Mouse (Mus musculus): ENCODE results near the gene Aqp2. TPM values are rescaled to one million over a fixed set of nuclear protein-coding genes. Genes with fewer than 3 reads are reported as not detected.

Aqp2 gene
- polyA plus RNA-seq, 1 experiment from 2014 or later: not detected

- H3K4me3 ChIP-seq (ENCODE audit: control insufficient read depth in 1 of 2, insufficient read depth in 1 of 2, low read depth in 1 of 2, low read length in 2 of 2): no peak overlapping the region
- no peak overlapping the region for H3K9ac ChIP-seq (ENCODE audit: low read length)
- ATAC-seq (ENCODE audit: insufficient number of reproducible peaks, insufficient read depth, low FRiP score, low read depth): no peak
- H3K27me3 ChIP-seq (ENCODE audit: control insufficient read depth, insufficient read depth, low read length): peaks cover 52% of the 10 kb centered on the region
- H3K4me2 ChIP-seq (ENCODE audit: low read length): no peak overlapping the region
- H3K36me3 ChIP-seq (ENCODE audit: control insufficient read depth, insufficient read depth, low read length): no peaks in the 10 kb centered on the region
- no peaks in the 10 kb centered on the region for H3K4me1 ChIP-seq (ENCODE audit: control insufficient read depth in 2 of 2, insufficient read depth in 2 of 2, low read length in 2 of 2)
- no peak overlapping the region for H3K27ac ChIP-seq (replicated peaks in 1 of 2; ENCODE audit: control insufficient read depth in 1 of 2, insufficient read depth in 1 of 2, low read depth in 2 of 2, low read length in 2 of 2)
- no peaks in the 10 kb centered on the region for H3K9me3 ChIP-seq (ENCODE audit: control insufficient read depth, low read length)
- 71% methylated on average over 6 of the region's 6 CpGs for WGBS
Measured at GRCm38 (mm10) chr15:99547732-99548131, 31.1 kb upstream of the Aqp2 start.

GRCm38 (mm10) chr15:99549901-99550300, 29.0 kb upstream of the Aqp2 start:
- Histone ChIP-seq H3K9ac (ENCODE audit: low read length) (no peak overlapping the region), H3K27ac (replicated peaks in 1 of 2; ENCODE audit: control insufficient read depth in 1 of 2, insufficient read depth in 1 of 2, low read depth in 2 of 2, low read length in 2 of 2) (no peak overlapping the region), H3K4me2 (ENCODE audit: low read length) (no peak overlapping the region), H3K27me3 (ENCODE audit: control insufficient read depth, insufficient read depth, low read length) (peaks cover 36% of the 10 kb centered on the region), H3K36me3 (ENCODE audit: control insufficient read depth, insufficient read depth, low read length) (no peaks in the 10 kb centered on the region), H3K4me1 (ENCODE audit: control insufficient read depth in 2 of 2, insufficient read depth in 2 of 2, low read length in 2 of 2) (peaks cover 0 to 2% of the 10 kb centered on the region in 2 experiments; a peak in 1 of 4 replicates), H3K9me3 (ENCODE audit: control insufficient read depth, low read length) (no peaks in the 10 kb centered on the region), H3K4me3 (ENCODE audit: control insufficient read depth in 1 of 2, insufficient read depth in 1 of 2, low read depth in 1 of 2, low read length in 2 of 2) (no peak overlapping the region)
- WGBS: 43% methylated on average over 2 of the region's 2 CpGs
- ATAC-seq (ENCODE audit: insufficient number of reproducible peaks, insufficient read depth, low FRiP score, low read depth): no peak

GRCm38 (mm10) chr15:99553767-99554166, 25.1 kb upstream of the Aqp2 start:
- ATAC-seq (ENCODE audit: insufficient number of reproducible peaks, insufficient read depth, low FRiP score, low read depth): no peak
- H3K27me3 ChIP-seq (ENCODE audit: control insufficient read depth, insufficient read depth, low read length): peaks cover 10% of the 10 kb centered on the region; the same call in 1 of the 2 replicates
- no peak overlapping the region for H3K27ac ChIP-seq (replicated peaks in 1 of 2; ENCODE audit: control insufficient read depth in 1 of 2, insufficient read depth in 1 of 2, low read depth in 2 of 2, low read length in 2 of 2)
- H3K4me3 ChIP-seq (ENCODE audit: control insufficient read depth in 1 of 2, insufficient read depth in 1 of 2, low read depth in 1 of 2, low read length in 2 of 2): no peak overlapping the region
- H3K9ac ChIP-seq (ENCODE audit: low read length): no peak overlapping the region
- no peak overlapping the region for H3K4me2 ChIP-seq (ENCODE audit: low read length)
- WGBS: 36% methylated on average over 6 of the region's 6 CpGs
- H3K36me3 ChIP-seq (ENCODE audit: control insufficient read depth, insufficient read depth, low read length): no peaks in the 10 kb centered on the region
- peaks cover 0 to 2% of the 10 kb centered on the region in 2 experiments; a peak in 1 of 4 replicates for H3K4me1 ChIP-seq (ENCODE audit: control insufficient read depth in 2 of 2, insufficient read depth in 2 of 2, low read length in 2 of 2)
- H3K9me3 ChIP-seq (ENCODE audit: control insufficient read depth, low read length): no peaks in the 10 kb centered on the region

- no peak overlapping the region for H3K9ac ChIP-seq (ENCODE audit: low read length)
- H3K4me3 ChIP-seq (ENCODE audit: control insufficient read depth in 1 of 2, insufficient read depth in 1 of 2, low read depth in 1 of 2, low read length in 2 of 2): no peak overlapping the region
- no peak for ATAC-seq (ENCODE audit: insufficient number of reproducible peaks, insufficient read depth, low FRiP score, low read depth)
- peaks cover 8% of the 10 kb centered on the region; the same call in 1 of the 2 replicates for H3K27me3 ChIP-seq (ENCODE audit: control insufficient read depth, insufficient read depth, low read length)
- H3K4me1 ChIP-seq (ENCODE audit: control insufficient read depth in 2 of 2, insufficient read depth in 2 of 2, low read length in 2 of 2): peaks cover 0 to 2% of the 10 kb centered on the region in 2 experiments; a peak in 1 of 4 replicates
- 98% methylated on average over 1 of the region's 1 CpGs for WGBS
- H3K27ac ChIP-seq (replicated peaks in 1 of 2; ENCODE audit: control insufficient read depth in 1 of 2, insufficient read depth in 1 of 2, low read depth in 2 of 2, low read length in 2 of 2): no peak overlapping the region
- no peaks in the 10 kb centered on the region for H3K36me3 ChIP-seq (ENCODE audit: control insufficient read depth, insufficient read depth, low read length)
- H3K4me2 ChIP-seq (ENCODE audit: low read length): no peak overlapping the region
- H3K9me3 ChIP-seq (ENCODE audit: control insufficient read depth, low read length): no peaks in the 10 kb centered on the region
Measured at GRCm38 (mm10) chr15:99558947-99559346, 19.9 kb upstream of the Aqp2 start.

- ATAC-seq (ENCODE audit: insufficient number of reproducible peaks, insufficient read depth, low FRiP score, low read depth): no peak
- Histone ChIP-seq H3K27me3 (ENCODE audit: control insufficient read depth, insufficient read depth, low read length) (peaks cover 12% of the 10 kb centered on the region), H3K4me1 (ENCODE audit: control insufficient read depth in 2 of 2, insufficient read depth in 2 of 2, low read length in 2 of 2) (no peaks in the 10 kb centered on the region), H3K9me3 (ENCODE audit: control insufficient read depth, low read length) (no peaks in the 10 kb centered on the region), H3K4me3 (ENCODE audit: control insufficient read depth in 1 of 2, insufficient read depth in 1 of 2, low read depth in 1 of 2, low read length in 2 of 2) (no peak overlapping the region), H3K4me2 (ENCODE audit: low read length) (no peak overlapping the region), H3K36me3 (ENCODE audit: control insufficient read depth, insufficient read depth, low read length) (no peaks in the 10 kb centered on the region), H3K9ac (ENCODE audit: low read length) (no peak overlapping the region), H3K27ac (replicated peaks in 1 of 2; ENCODE audit: control insufficient read depth in 1 of 2, insufficient read depth in 1 of 2, low read depth in 2 of 2, low read length in 2 of 2) (no peak overlapping the region)
- 74% methylated on average over 10 of the region's 10 CpGs for WGBS
Measured at GRCm38 (mm10) chr15:99560246-99560645, 18.6 kb upstream of the Aqp2 start.

GRCm38 (mm10) chr15:99567371-99567770, 11.5 kb upstream of the Aqp2 start:
- H3K4me3 ChIP-seq (ENCODE audit: control insufficient read depth in 1 of 2, insufficient read depth in 1 of 2, low read depth in 1 of 2, low read length in 2 of 2): no peak overlapping the region
- H3K9me3 ChIP-seq (ENCODE audit: control insufficient read depth, low read length): no peaks in the 10 kb centered on the region
- no peak for ATAC-seq (ENCODE audit: insufficient number of reproducible peaks, insufficient read depth, low FRiP score, low read depth)
- H3K4me2 ChIP-seq (ENCODE audit: low read length): no peak overlapping the region
- H3K4me1 ChIP-seq (ENCODE audit: control insufficient read depth in 2 of 2, insufficient read depth in 2 of 2, low read length in 2 of 2): no peaks in the 10 kb centered on the region
- no peaks in the 10 kb centered on the region for H3K36me3 ChIP-seq (ENCODE audit: control insufficient read depth, insufficient read depth, low read length)
- H3K27ac ChIP-seq (replicated peaks in 1 of 2; ENCODE audit: control insufficient read depth in 1 of 2, insufficient read depth in 1 of 2, low read depth in 2 of 2, low read length in 2 of 2): no peak overlapping the region
- H3K9ac ChIP-seq (ENCODE audit: low read length): no peak overlapping the region
- 70% methylated on average over 4 of the region's 4 CpGs for WGBS
- peaks cover 15% of the 10 kb centered on the region; the same call in 1 of the 2 replicates for H3K27me3 ChIP-seq (ENCODE audit: control insufficient read depth, insufficient read depth, low read length)

GRCm38 (mm10) chr15:99568682-99569081, 10.2 kb upstream of the Aqp2 start:
- 71% methylated on average over 6 of the region's 6 CpGs for WGBS
- no peak for ATAC-seq (ENCODE audit: insufficient number of reproducible peaks, insufficient read depth, low FRiP score, low read depth)

GRCm38 (mm10) chr15:99569123-99569522, 9.7 kb upstream of the Aqp2 start:
- 65% methylated on average over 10 of the region's 10 CpGs for WGBS
- Histone ChIP-seq H3K4me3 (ENCODE audit: control insufficient read depth in 1 of 2, insufficient read depth in 1 of 2, low read depth in 1 of 2, low read length in 2 of 2) (no peak overlapping the region), H3K27me3 (ENCODE audit: control insufficient read depth, insufficient read depth, low read length) (peaks cover 15% of the 10 kb centered on the region; the same call in 1 of the 2 replicates)

More at GRCm38 (mm10) chr15:99568682-99569081, 10.2 kb upstream of the Aqp2 start:
- no peak overlapping the region for H3K4me2 ChIP-seq (ENCODE audit: low read length)
- H3K9ac ChIP-seq (ENCODE audit: low read length): no peak overlapping the region
- H3K36me3 ChIP-seq (ENCODE audit: control insufficient read depth, insufficient read depth, low read length): no peaks in the 10 kb centered on the region
- no peaks in the 10 kb centered on the region for H3K4me1 ChIP-seq (ENCODE audit: control insufficient read depth in 2 of 2, insufficient read depth in 2 of 2, low read length in 2 of 2)
- H3K4me3 ChIP-seq (ENCODE audit: control insufficient read depth in 1 of 2, insufficient read depth in 1 of 2, low read depth in 1 of 2, low read length in 2 of 2): no peak overlapping the region
- H3K9me3 ChIP-seq (ENCODE audit: control insufficient read depth, low read length): no peaks in the 10 kb centered on the region
- H3K27me3 ChIP-seq (ENCODE audit: control insufficient read depth, insufficient read depth, low read length): peaks cover 15% of the 10 kb centered on the region; the same call in 1 of the 2 replicates
- no peak overlapping the region for H3K27ac ChIP-seq (replicated peaks in 1 of 2; ENCODE audit: control insufficient read depth in 1 of 2, insufficient read depth in 1 of 2, low read depth in 2 of 2, low read length in 2 of 2)

More at GRCm38 (mm10) chr15:99569123-99569522, 9.7 kb upstream of the Aqp2 start:
- no peak overlapping the region for H3K4me2 ChIP-seq (ENCODE audit: low read length)
- no peak overlapping the region for H3K9ac ChIP-seq (ENCODE audit: low read length)
- H3K9me3 ChIP-seq (ENCODE audit: control insufficient read depth, low read length): no peaks in the 10 kb centered on the region
- H3K36me3 ChIP-seq (ENCODE audit: control insufficient read depth, insufficient read depth, low read length): no peaks in the 10 kb centered on the region
- ATAC-seq (ENCODE audit: insufficient number of reproducible peaks, insufficient read depth, low FRiP score, low read depth): no peak
- no peaks in the 10 kb centered on the region for H3K4me1 ChIP-seq (ENCODE audit: control insufficient read depth in 2 of 2, insufficient read depth in 2 of 2, low read length in 2 of 2)
- H3K27ac ChIP-seq (replicated peaks in 1 of 2; ENCODE audit: control insufficient read depth in 1 of 2, insufficient read depth in 1 of 2, low read depth in 2 of 2, low read length in 2 of 2): no peak overlapping the region
